Mouse (Mus musculus) CD4-positive helper T cell, adult 2 months (primary cell): ENCODE results near the gene Nagk.
A peak's percentile ranks its signal among the peaks of the same experiment; 100 is the strongest.
"Not testable (repeated sequence)": the region's sequence is repeated elsewhere in the genome, so short reads cannot be mapped to it uniquely, and the experiment has no call there.

ENCODE experiments used
- DNase-seq: peaks from one replicate; pipeline ENCODE4 v3.0.0-alpha.2; 2012; ENCODE audit warnings: low read depth, missing footprints, low spot score

Gene Nagk

GRCm38 (mm10) chr6:83794760-83795296 is at the start of gene Nagk:
TSS of gene Nagk (plus strand) at chr6:83794982.
- peak; percentile 98 for DNase-seq

DNA sequence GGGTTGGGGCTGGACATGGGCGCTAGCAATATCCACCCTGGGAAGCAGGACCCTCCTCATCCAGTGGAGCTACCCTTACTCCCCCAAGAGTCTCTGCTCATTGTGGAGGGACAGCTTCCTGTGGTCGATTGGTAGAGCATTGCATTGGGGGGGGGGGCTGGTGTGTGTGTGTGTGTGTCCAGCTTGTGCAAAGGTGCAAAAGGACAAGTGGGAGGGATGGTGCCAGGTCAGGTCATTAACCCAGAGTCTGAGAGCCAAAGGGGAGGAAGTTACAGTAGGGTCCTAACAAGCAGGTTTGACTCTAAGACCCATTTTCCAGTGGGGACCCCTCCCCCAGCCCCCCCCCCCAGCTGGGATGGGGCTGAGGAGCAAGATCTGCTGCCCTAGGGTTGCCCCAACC is 49.3 kb upstream of the Nagk start:
- no peak for DNase-seq

- DNase-seq = no peak
Observed at GRCm38 (mm10) chr6:83749286-83749685, 45.5 kb upstream of the Nagk start.

GRCm38 (mm10) chr6:83750171-83750684 is 44.6 kb upstream of the Nagk start:
- peak; percentile 45 for DNase-seq

DNA sequence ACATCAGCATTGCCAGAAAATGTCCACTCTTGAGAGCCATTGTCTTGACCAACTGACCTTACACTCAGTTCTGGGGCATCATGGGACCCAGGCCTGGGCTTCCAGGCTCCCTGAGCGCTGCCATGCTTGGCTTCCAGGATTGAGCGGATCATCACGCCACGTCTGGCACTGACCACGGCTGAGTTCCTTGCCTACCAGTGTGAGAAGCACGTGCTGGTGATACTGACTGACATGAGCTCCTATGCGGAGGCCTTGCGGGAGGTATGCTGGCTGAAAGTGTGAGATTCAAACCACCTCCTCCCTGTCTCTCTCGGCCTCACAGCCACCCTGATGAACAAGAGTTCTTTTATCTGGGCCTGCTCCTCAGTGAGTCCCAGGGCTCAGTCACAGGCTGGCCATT is 38.7 kb upstream of the Nagk start:
- no peak for DNase-seq

DNA sequence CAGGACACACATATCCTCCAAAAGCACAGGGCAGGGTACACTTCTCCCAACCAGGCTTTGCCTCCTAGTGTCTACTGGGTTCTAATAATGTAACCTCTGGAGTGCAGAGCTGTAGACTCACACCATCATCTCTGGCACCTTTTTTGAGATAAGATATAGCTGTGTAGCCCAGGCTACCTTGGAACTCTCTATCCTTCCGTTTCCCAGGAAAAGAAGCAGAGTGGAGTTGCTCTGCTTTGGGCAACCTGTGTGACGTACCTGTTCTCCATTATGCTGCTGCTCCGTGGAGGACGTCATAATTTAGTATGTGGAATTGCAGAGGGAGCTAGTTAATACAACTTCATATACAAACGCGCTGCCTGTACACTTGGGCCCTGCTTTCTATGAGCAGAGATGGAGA is 32.4 kb upstream of the Nagk start, which contains the start of gene Ankrd53:
TSS of gene Ankrd53 (plus strand) at position 301 of the 400 bp plus-strand sequence.
- DNase-seq = no peak

DNA sequence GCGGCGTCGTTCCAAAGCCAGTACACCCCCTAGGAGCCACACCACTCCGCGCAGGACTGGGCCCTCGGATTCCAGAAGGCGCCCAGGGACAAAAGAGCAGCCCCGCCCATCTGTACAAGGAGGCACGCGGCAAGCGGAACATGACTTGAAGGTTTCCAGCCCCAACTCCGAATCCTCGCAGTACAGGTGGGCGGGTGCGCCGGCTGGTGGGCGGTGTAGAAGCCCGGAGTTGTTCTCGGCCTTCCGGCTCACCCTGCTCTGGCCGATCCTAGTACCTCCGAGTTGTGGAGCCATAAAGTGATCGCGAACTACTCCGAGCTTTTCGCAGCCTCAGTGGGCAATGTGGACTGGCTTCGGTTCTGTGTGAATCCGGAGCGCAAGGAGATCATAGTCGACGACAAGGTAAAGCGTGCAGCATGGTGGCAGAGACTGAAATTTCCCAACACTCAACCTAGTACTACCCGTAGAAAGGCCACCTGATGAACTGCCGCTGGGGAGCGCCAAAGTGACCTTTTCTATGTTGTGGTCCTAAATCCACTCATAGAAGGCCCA is 31.8 kb upstream of the Nagk start:
- DNase-seq = peak; percentile 35

- no peak for DNase-seq
Observed at GRCm38 (mm10) chr6:83766982-83767381, 27.8 kb upstream of the Nagk start.

DNA sequence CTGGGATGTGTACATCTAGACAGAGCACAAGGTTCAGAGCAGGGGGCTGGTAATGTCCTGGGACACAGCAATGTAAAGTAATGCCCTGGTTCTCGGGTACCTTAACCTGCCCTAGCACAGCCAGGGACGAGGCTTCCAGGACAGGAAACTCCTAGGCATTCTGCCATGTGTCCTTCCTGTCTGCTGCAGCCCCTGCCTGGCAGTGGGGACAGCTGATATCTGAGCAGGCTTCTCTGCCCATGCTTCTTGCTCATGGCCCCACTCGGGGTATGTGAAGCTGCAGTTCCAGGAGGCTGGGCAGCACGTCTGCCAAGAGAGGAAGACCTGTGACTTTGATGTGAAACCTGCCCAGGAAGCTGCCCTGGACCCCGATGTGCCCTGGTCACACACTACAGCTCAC is 26.3 kb upstream of the Nagk start:
- DNase-seq = no peak

GRCm38 (mm10) chr6:83774126-83774525 is 20.7 kb upstream of the Nagk start:
- DNase-seq = no peak

DNA sequence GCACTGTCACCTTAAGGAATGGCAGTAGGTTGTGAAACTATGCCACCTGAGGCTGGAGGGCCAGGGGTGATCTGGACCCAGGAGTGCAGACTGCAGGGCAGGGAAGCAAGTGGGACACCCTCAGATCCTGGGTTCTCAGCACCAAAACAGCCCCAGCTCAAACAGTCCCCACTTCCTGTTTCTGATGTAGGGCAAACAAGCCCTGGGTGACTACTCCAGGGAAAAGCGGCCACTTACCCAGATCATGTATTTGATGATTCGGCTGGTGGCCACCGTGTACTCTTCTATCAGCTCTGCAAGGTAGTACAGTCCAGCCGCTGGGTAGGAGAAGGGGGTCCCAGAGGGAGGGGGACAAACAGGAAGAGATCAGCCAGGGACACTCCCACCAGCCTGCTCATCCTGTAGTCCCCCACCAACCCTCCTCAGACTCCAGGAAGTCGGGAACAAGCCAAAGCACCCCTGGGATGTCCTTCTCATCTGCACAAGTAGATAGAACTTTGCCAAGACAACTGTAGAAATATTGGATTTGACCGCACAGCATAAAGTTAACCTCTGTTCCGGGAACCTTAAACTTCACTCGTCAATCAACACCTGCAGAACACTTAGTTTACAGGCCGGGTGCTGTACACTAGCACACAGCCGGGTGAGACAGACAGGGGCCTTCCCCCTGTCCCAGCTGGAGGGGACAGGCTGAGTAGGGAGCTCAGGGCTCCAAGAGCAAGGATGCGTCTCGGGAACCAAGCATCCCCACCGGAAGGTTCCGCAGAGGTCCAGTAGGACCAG is 19.8 kb upstream of the Nagk start:
- DNase-seq = no peak

DNA sequence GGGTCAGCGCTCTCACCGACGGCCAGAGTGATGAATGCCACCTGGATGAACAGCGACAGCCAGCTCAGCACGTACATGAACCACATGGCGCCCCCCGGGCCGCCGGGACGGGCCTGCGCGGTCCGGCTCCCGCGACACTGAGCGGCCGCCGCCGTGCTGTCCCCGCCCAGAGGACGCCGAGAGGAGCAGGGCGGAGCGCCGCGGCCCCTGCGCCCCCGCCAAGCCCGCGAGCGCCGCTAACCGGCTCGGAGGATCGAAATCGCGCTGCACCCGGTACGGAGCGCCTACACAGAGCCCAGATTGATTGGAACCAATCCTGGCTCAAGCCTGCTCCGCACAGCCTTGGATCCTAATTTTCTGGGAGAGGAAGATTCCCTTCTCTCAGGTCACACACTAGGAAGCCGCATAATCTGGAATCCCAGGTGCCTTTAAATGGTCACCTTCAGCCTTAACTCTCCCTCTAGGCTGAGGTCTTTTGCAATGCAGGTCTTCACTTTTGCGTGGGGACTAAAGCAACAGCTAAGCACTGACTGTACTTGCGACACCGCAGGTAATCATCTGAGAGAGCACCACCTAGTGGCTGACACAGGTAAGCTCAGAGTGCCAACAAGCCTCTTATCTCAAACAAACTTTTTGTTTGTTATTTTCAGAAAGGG is 19.0 kb upstream of the Nagk start, which contains the start of gene Tex261:
TSS of gene Tex261 (minus strand) at position 176 of the 656 bp plus-strand sequence.
- DNase-seq = peak; percentile 93

- no peak for DNase-seq
Observed at GRCm38 (mm10) chr6:83778306-83778705, 16.5 kb upstream of the Nagk start.

- DNase-seq = peak; percentile 71
Observed at GRCm38 (mm10) chr6:83779026-83779425, 15.8 kb upstream of the Nagk start.

DNA sequence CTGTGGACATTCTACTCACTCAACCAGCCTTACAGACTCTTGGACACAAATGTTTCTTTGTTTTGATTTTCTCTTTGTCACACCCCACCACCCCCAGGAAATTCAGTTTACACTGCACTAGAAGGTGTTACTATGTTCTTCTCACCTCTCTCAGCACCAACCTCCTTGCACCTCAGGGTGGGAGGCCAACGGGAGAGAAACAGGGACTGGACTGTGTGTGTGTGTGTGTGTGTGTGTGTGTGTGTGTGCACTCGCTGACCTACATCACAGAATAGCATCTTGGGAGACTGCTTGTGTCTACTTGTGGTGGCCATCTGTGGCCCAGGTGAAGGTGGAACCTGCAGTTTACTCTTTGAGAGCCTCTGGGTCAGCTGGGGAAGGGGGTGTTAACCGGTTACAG is 8.4 kb upstream of the Nagk start:
- no peak for DNase-seq

DNA sequence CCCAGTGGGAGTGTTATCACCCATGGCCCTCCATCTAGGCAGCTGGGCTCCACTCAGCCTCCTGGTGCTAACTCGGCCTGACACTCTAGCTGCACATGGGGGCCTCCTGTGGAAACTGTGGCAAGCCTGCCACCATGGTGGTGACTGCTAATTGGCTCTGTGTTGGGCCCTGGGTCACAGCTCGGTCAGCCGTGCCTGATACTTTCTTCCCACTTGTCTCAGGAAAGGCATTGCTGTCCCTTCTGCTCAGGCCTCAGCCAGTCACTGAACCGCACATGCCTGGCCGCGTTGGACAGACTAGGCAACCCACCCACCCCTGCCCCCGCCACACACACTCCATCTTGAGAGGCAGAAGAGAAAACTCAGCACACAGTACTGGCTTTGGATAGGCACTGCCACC is 6.2 kb upstream of the Nagk start:
- no peak for DNase-seq

DNA sequence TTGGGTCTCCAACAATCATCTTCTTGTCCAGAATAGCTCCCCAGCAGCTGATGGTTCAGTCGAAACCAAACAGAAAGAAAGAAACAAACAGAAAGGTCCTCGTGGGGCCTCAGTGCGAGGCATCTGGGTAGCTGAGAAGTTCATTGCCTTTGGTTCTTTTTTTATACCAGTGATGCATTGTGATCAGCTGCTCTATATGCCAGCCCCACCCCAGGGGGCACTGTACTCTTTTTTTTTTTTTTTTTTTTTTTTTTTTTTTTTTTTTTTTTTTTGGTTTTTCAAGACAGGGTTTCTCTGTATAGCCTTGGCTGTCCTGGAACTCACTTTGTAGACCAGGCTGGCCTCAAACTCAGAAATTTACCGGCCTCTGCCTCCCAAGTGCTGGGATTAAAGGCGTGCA is 4.2 kb upstream of the Nagk start:
- DNase-seq = not testable (repeated sequence)

DNA sequence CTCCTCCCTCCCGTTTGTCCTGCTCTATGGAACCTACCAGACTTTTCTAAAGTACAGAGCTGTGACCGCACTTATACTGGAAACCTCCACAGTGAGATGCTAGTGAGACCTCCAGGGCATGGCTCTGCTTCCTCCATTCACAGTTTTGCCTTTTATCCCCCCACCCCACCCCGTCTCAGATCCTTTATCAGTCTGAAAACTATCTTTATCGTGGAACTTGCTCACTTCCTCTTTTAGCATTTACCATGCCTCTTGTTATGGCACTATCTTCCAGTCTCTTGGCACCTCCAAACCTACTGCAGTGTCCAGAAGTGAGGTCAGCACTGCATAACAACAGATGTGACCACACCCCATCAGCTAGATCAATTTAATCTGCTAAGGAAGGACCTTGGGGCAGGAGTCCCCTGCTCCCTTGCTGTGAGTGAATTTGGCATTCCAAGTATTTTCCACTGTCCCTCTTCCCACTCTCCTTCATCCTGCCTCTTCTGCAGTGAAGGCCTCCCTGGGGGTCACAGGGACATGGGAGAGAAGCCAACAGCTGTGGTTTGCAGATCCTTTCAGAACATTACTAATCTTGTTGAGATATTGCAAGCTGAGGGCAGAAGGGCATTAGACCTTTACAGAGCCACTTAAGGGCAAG is 3.4 kb upstream of the Nagk start:
- no peak for DNase-seq

GRCm38 (mm10) chr6:83795492-83795900 is 714 bp downstream of the Nagk start:
- DNase-seq = no peak

GRCm38 (mm10) chr6:83796686-83797085 is 1.9 kb downstream of the Nagk start:
- no peak for DNase-seq

DNA sequence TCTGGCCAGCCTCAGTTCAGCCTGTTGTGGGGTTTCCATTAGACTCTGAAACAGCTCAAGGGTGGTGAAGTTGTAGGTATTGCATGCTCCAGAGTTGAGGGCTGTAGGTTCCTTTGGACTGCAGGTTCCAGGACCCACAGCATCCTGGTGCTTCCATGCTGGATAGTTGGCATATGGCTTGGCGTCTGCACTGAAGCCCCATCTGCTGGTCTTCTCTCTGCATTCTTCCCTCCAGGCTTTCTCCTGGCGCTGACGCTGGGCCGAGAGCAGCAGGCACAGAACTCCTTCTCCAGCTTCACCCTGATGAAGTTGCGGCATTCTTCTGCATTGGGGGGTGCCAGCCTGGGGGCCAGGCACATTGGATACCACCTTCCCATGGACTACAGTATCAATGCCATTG is 7.3 kb downstream of the Nagk start:
- DNase-seq = no peak

GRCm38 (mm10) chr6:83802846-83803245 is 8.1 kb downstream of the Nagk start:
- no peak for DNase-seq
